Mouse (Mus musculus) CD8-positive naive resting alpha-beta T cell, adult 2 months (primary cell): ENCODE measurements around the gene Olfr573-ps1.

Source experiments
- DNase-seq, 2 experiments: peaks; one replicate each; pipeline ENCODE4 v3.0.0; 2022; ENCODE audit warnings: low read depth in 2 of 2, low spot score in 2 of 2

Gene Olfr573-ps1

DNA sequence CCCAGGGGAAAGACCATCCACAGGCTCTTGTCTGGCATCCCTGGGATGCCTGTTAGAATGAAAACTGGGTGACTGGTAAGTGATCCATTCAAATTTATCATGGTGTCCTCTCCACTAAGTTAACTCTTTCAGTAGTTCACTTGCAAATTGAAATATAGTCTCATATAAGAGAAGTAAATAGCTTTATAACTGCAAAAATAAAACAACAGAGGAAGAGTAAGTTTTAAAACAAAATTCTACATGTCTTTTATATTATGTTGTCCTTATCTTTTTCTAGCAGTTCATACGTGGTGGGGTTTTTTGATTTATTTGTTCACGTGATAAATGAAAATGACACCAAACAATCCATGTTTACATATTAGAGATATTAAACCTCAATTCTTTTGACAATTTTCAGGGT lies at the start of gene Olfr573-ps1:
Gene Olfr573-ps1, minus strand, starts transcription at position 101 of the 400 bp plus-strand sequence.
- DNase-seq, result no peak

DNA sequence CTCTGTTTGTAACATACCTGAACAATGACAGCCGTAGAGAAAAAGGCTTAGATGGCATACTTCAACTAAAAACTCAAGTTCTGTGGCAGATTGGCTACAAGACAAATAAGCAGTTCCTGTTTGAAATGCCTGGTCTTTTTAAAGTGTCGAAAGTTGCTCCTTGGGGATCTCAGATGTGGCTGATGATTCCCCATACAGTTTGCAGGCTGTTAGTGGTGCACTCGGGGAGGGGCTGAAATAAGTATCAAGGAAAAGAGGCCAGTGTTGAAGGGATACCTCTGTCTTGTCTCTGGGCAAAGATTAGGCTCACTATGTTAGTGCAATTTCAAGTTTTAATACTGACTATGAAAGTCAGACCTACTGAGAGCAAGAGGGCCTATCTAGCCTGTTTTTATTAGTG lies 46.8 kb upstream of the Olfr573-ps1 start, which contains the start of gene Olfr578:
Gene Olfr578, minus strand, starts transcription at position 101 of the 400 bp plus-strand sequence.
- no peak for DNase-seq

DNA sequence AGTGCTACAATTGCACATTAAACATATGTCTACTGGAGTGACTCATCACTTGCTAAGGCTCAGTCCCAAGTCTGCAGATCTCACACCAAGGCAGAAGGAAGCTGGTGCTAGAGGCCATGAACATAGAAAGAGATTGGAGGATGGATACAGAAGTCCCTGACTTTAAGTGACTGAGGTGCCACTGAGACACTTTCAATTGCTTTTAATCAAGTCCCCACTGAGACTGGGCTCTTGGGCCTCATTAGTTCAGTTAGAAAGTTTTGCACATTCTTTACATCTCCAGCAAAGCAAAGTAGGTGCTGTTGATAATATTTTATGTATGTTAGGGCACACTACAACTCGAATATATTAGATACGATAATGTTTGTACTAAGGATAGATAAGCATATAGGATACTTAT lies 33.5 kb upstream of the Olfr573-ps1 start, which contains the start of gene Olfr577:
Gene Olfr577, minus strand, starts transcription at position 101 of the 400 bp plus-strand sequence.
- no peak for DNase-seq

DNA sequence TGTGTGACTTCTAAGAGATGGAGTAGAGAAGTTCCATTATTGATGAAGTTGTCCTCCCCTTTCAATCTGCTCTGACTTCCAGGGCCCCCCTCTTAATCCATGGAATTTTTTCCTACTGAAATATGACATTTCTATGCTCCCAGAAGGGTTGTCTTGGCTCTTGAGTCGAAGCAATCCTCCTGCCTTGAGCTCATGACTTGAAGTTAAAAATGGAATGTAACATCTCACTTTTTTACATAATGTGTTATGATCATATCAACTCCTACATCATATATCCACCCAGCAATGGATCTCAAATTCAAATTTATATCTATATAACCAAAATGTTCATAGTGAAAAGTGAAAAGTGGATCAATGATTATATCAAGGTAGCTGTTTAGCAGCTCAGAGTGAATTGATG lies 32.0 kb upstream of the Olfr573-ps1 start:
- no peak for DNase-seq

DNA sequence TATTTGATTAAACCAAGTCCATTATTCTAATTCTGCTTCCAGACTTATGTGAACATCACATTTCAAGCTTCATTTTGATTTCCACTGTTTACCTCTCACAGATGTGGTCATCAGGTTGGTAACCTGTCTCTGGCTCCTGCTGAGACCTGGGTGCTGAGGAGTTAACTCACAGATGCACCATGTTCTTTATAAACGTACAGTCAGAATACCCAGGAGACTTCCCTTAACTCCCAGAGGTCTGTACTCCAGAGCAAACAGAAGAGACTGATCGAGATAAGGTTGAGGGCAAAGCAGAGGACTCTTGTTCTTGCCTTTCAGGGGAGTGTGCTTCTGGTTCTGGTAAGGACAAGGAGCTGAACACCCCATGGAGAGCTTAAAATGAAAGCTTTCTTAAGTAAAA lies 20.0 kb upstream of the Olfr573-ps1 start, which contains the start of gene Olfr576:
Gene Olfr576, plus strand, starts transcription at position 301 of the 400 bp plus-strand sequence.
- DNase-seq, result no peak

DNA sequence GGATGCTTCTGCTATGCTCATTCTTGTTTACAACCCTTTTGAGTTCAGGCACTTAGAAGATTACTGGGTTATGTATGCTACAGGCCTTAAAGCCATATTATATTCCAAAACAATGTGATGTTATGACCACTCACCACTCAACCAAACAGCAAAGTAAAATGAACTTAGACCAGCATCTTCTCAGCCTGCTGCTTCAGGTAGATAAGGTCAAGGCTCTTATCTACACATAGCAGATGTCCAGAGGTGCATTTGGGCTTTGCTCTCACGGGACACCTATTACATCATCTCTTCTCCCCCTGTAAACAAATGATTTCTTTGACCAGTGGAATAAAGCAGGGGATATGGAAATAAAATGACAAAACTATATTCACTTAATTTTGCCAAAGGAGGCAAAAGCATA lies 16.2 kb upstream of the Olfr573-ps1 start, which contains the start of gene Olfr575:
Gene Olfr575, minus strand, starts transcription at position 183 of the 400 bp plus-strand sequence.
- no peak for DNase-seq

DNA sequence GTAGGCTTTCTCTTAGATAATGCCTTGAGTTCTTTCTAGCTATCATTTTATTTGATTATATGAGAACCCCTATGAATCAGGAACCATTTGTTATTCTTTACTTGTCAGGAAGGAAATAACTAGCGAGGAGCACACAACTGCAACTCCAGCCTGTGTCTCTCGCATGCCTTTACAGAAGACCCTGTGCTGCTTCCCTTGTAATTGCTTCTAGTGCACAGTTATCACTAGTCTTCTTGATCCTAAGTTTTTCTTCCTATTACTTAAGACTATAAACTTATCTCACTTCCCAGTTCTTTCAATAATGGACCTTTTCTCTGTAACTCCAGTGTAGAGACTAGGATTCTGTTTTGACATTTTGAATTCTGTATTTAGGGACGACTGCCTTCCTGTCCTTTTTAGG lies 15.8 kb upstream of the Olfr573-ps1 start:
- DNase-seq, result no peak

DNA sequence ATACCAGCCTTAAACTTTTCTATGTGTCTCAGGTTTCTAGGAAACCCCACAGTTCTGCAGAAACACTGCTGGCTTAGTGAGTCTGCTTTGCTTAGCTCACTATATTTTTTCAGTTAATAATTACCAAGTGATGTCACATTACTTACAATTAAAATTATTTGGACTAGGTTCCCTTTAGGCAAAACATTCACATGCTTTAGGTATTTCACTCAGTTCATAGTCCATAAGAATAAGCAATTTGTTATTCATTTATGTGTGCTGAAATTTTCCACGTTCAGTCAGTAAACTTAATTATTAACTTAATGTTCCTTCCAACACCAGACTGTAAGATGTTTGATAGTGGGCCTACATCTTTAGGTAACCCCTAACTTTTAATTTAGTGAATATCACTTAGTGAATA lies 8.4 kb upstream of the Olfr573-ps1 start:
- DNase-seq, result no peak

DNA sequence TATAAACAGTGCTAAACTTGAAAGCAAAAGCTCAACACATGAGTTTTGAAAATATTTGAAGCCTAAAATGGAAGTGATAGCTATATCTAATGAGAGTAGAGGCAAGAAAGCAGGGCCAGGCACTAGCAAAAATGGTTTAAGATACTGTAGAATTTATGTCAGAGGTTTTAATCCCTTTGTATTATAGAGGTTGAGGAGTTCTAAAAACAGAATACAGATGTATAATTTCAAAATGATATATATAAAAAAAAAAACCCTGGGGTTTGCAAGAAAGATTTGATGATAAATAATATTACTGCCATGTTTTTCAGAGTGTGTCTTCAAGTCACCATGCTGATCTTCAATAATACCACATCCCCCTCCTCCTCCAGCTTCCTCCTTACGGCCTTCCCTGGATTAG lies 5.8 kb upstream of the Olfr573-ps1 start, which contains the start of gene Olfr574:
Gene Olfr574, plus strand, starts transcription at position 301 of the 400 bp plus-strand sequence.
- no peak for DNase-seq

DNA sequence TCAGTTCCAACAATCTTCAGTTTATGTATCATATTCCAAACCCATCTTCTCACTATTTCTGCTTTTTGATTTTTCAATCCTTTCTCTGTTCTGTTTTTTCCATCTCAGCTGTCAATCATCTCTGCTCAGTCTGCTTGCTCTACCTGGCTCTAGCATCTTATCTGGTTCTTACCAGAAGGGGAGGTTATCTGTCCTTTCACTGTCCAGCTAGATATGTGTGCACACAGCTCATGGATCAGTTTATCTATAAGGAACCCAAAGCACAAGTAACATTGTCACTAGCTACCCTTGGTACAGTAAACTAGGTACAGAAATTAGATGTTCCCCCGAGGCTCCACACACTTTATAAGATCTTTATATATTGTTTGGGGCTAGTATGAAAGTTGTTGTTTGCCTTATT lies 1.0 kb upstream of the Olfr573-ps1 start:
- DNase-seq, result no peak

DNA sequence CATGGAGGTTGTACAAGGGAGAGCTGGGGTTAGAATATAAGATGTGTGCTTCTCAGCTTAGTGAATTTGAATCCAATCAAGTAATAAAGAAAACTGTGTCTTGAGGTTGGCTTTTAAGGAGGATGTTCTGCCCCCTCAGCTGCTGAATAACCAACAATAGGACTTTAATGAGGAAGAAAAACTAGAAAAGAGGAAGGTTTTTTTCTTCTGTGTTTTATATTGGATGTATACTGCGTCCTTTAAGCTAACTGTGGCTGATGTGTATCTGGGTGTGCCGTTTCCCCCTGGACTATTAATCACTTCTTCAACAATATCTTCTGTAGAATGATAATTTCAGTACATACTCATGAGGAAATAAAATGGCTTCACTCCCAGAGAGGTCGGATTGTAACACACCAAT lies 15.3 kb downstream of the Olfr573-ps1 start:
- no peak for DNase-seq

DNA sequence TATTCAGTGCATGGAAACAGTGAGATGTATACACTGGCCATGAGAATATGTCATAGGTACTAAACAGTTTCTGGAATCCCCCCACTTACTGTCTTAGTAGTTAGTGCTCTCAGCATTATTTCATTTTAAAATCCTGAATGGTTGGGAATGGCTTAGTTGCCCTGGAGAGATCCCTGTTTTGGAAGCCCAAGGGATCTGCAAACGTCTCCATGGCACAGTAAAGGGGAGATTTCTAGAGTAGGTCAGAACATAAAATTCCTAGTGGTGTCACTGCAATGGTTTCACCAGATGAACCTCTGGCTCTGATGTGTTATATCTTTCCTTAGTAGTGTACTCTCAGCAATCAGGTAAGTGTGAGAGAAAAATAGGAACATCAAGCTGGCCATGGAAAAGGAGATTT lies 18.3 kb downstream of the Olfr573-ps1 start, which contains the start of gene Olfr572:
Gene Olfr572, plus strand, starts transcription at position 301 of the 400 bp plus-strand sequence.
- no peak for DNase-seq

DNA sequence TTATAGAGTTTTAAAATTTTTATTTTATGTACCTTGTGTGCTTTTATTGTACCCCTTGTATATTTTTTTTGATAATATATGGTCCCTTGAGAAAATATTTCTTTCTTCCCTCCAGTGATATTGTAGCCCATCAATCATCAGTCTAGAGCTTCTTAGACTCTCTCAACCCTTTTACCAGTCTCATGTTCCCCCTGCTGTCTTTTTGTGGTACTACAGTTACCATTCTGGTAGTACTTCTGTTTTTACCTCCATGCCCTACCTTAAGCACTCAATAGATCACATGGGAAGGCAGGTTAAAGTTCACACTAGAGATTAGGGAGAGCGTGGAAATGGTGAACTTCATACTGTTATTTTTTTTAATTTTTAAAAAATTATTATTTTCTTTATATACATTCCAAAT lies 22.7 kb downstream of the Olfr573-ps1 start:
- no peak for DNase-seq

DNA sequence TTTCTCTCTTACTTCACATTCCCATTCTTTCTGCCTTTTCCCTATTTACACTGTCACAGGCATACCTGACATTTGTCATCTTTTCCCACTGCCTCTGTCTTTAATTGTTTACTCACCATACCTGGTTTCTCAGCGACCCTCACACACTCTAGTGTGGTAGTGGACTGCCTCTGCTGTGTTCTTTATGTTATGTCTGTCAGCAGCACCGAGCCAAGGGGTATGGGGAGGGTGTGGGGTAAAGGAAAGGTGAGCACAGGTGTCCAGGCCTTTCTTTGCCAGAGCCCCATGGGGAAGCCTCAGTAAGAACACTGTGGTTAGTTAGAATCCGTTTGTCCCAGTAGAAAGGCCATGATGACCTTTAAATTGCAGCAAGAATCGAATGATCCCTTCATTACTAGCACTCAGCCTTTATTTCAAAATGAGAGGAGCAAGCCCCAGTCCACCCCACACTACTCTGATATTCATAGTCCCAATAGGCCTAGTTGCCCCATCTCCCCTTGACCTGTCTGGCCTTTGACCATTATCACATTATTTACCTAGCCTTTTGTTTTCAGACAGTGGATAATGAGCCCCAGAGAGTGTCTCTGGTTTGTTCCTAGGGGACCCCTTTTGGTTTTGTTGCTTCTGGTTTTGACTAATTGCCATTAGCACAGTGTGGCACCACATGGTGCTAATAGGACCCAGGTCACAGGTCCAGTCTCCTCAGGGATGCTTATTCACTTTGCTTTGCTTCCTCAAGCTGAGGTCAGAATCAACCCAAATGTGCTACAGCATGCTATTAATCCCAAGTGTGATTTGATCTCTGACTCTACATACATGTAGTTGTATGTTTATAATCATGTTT lies 25.1 kb downstream of the Olfr573-ps1 start, which contains the start of gene Olfr571:
Gene Olfr571, minus strand, starts transcription at position 505 of the 844 bp plus-strand sequence.
- DNase-seq, result no peak

DNA sequence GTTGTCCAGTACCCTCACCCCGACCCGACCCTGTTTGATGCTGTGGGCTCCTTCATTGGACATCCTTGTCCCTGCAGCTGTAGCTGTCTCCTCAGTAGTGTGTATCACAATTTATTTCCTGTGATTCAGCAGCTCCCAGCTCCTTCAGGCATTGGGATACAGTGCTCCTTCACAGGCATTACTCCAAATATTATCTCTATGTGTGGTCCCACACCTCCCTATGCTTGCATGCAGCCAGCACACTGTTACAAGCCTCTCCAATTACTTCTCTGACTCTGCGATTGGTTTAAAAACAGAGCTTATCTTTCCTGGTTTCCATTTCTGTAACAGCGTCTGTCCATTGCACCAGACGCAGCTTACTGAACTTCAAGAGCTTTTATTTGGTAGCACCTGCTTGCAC lies 26.0 kb downstream of the Olfr573-ps1 start:
- no peak for DNase-seq

DNA sequence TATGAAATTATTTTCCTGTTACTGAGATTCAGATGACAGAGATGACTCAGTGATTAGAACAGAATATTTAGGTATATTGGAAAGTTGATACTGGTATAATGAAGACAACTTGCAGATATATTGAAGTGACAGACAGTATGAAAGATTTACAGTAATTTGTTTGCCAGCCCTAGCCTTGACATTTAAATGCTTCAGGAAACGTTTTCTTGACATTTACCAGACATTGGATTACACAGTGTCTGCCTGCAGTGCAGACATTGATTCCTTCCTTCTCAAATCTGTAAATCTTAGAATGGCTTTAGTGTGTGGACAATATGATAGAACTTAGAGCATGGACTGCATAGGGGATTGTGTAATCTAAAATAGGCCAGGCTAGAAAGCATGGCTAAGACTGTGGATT lies 27.1 kb downstream of the Olfr573-ps1 start:
- no peak for DNase-seq
